Comparison of ENCODE assay signal across 31 mouse cellular contexts in the genomic region with DNA sequence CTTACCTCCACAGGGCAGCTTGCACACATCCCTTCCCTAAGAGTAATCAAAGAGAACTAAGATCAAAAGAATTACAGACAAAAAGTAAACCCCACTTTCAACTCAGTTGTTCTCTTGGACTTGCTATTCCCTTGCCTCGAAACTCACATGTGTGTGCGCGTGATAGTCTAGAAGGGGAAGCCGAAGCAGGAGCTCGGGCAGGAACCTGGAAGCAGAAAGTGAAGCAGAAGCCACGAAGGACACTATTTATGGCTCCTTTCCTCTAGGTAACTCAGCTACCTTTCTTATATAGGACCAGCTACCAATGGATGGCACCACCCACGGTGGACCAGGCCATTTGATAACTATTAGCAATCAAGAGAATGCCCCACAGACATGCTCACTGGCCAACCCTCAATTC. TPM values are rescaled to one million over a fixed set of nuclear protein-coding genes. Genes with fewer than 3 reads are reported as not detected.
DNase-seq lines count a peak whose midpoint lies in the region; ATAC-seq lines count a peak whose summit lies in the region.
"Had no signal": no experiment of that assay in that cellular context is flagged by ENCODE, and none has a peak within 500 bp of the region (broad histone marks: within the 10 kb centered on the region; RNA-seq: fewer than 3 reads in every experiment).

No protein-coding gene starts in this region.

- no peak for ATAC-seq in erythroblast, adult 5-6 weeks (replicated peaks; ENCODE audit: low FRiP score, poor library complexity, severe bottlenecking)
- ATAC-seq in liver, embryonic 13.5 days (ENCODE audit: low read depth), result peak; percentile 16
- peak; percentile 22 for ATAC-seq in liver, embryonic 16.5 days (ENCODE audit: low read depth)
- no peak for ATAC-seq in forebrain, embryonic 12.5 days (ENCODE audit: low FRiP score)
- ATAC-seq: activated CD4-positive, CD25-positive, alpha-beta regulatory T cell, adult 4 months; forebrain, embryonic 14.5 days; forebrain, postnatal 0 days; hindbrain, embryonic 16.5 days had no signal

- 48% methylated on average over 7 of the region's 7 CpGs for WGBS in liver, embryonic 13.5 days (ENCODE audit: insufficient replicate concordance)
- 57% methylated on average over 7 of the region's 7 CpGs for WGBS in liver, embryonic 16.5 days (ENCODE audit: insufficient replicate concordance)
- 92% methylated on average over 7 of the region's 7 CpGs for WGBS in forebrain, embryonic 12.5 days

- peak overlapping the region; percentile 99 for H3K27ac ChIP-seq in liver, embryonic 13.5 days
- peak overlapping the region; percentile 98 for H3K27ac ChIP-seq in liver, embryonic 16.5 days (ENCODE audit: low read length)
- no peak overlapping the region for H3K27ac ChIP-seq in forebrain, embryonic 12.5 days
- H3K27ac ChIP-seq: gastrocnemius, adult 2 months; heart, embryonic 13.5 days; hindbrain, embryonic 10.5 days; hindbrain, embryonic 13.5 days had no signal

- H3K4me3 ChIP-seq in erythroblast, embryonic 14.5 days (replicated peaks), result peak overlapping the region; percentile 52
- peak overlapping the region; percentile 25 for H3K4me3 ChIP-seq in liver, embryonic 13.5 days (replicated peaks)
- H3K4me3 ChIP-seq in liver, embryonic 16.5 days (ENCODE audit: low read depth, low read length), result peak overlapping the region; percentile 23
- no peak overlapping the region for H3K4me3 ChIP-seq in forebrain, embryonic 12.5 days (replicated peaks)
- H3K4me3 ChIP-seq: gastrocnemius, adult 2 months; heart, embryonic 13.5 days; hindbrain, embryonic 10.5 days; hindbrain, embryonic 13.5 days had no signal

- peaks cover 93% of the 10 kb centered on the region for H3K4me1 ChIP-seq in erythroblast, embryonic 14.5 days (ENCODE audit: control insufficient read depth)
- peaks cover 81% of the 10 kb centered on the region for H3K4me1 ChIP-seq in liver, embryonic 13.5 days (replicated peaks)
- peaks cover 44% of the 10 kb centered on the region for H3K4me1 ChIP-seq in liver, embryonic 16.5 days (ENCODE audit: control insufficient read depth, low read depth, low read length)
- no peaks in the 10 kb centered on the region for H3K4me1 ChIP-seq in forebrain, embryonic 12.5 days
- H3K4me1 ChIP-seq: hindbrain, embryonic 10.5 days; hindbrain, embryonic 13.5 days had no signal

- H3K9ac ChIP-seq in liver, embryonic 13.5 days, result peak overlapping the region; percentile 73
- H3K9ac ChIP-seq in liver, embryonic 16.5 days (ENCODE audit: low read depth, low read length), result peak overlapping the region; percentile 44
- H3K9ac ChIP-seq in forebrain, embryonic 12.5 days, result no peak overlapping the region
- H3K9ac ChIP-seq: forebrain, postnatal 0 days; heart, embryonic 13.5 days; hindbrain, embryonic 13.5 days had no signal

- H3K36me3 ChIP-seq in erythroblast, embryonic 14.5 days (ENCODE audit: control insufficient read depth), result peaks cover 43% of the 10 kb centered on the region
- no peaks in the 10 kb centered on the region for H3K36me3 ChIP-seq in liver, embryonic 13.5 days
- H3K36me3 ChIP-seq in liver, embryonic 16.5 days (ENCODE audit: control insufficient read depth, insufficient read depth), result no peaks in the 10 kb centered on the region
- no peaks in the 10 kb centered on the region for H3K36me3 ChIP-seq in forebrain, embryonic 12.5 days (replicated peaks)
- H3K36me3 ChIP-seq: heart, embryonic 13.5 days; hindbrain, embryonic 10.5 days; hindbrain, embryonic 13.5 days had no signal

- H3K9me3 ChIP-seq in erythroblast, embryonic 14.5 days (ENCODE audit: control insufficient read depth, low read length), result no peaks in the 10 kb centered on the region
- no peaks in the 10 kb centered on the region for H3K9me3 ChIP-seq in liver, embryonic 13.5 days (replicated peaks)
- no peaks in the 10 kb centered on the region for H3K9me3 ChIP-seq in liver, embryonic 16.5 days (replicated peaks; ENCODE audit: control insufficient read depth, low read length)
- no peaks in the 10 kb centered on the region for H3K9me3 ChIP-seq in forebrain, embryonic 12.5 days
- H3K9me3 ChIP-seq: heart, embryonic 13.5 days; hindbrain, embryonic 10.5 days; hindbrain, embryonic 13.5 days had no signal

- peak overlapping the region; percentile 60 for H3K4me2 ChIP-seq in liver, embryonic 13.5 days
- peak overlapping the region; percentile 47 for H3K4me2 ChIP-seq in liver, embryonic 16.5 days (ENCODE audit: low read depth, low read length)
- H3K4me2 ChIP-seq in forebrain, embryonic 12.5 days, result no peak overlapping the region
- H3K4me2 ChIP-seq: heart, embryonic 13.5 days; hindbrain, embryonic 13.5 days had no signal

- peak; percentile 70 for DNase-seq in liver
- peak; percentile 20 for DNase-seq in liver, embryonic 13.5 days
- no peak for DNase-seq in lung, postnatal 4 days
- no peak for DNase-seq in layer of hippocampus, adult 9-10 months (ENCODE audit: low spot score)
- DNase-seq: adrenal gland, adult 8-10 months; adrenal gland, postnatal 25 days; cerebellum, adult 11-12 months; cerebellum, adult 8-10 months; cerebellum, postnatal 14 days; forebrain, postnatal 0 days; gastrocnemius, adult 2 months; gastrocnemius, postnatal 14 days; heart, adult 18-20 months had no signal

- no peaks in the 10 kb centered on the region for H3K27me3 ChIP-seq in erythroblast, embryonic 14.5 days (ENCODE audit: control insufficient read depth)
- H3K27me3 ChIP-seq in liver, embryonic 13.5 days, result no peaks in the 10 kb centered on the region
- H3K27me3 ChIP-seq in liver, embryonic 16.5 days (ENCODE audit: control insufficient read depth, insufficient read depth, low read depth, low read length), result no peaks in the 10 kb centered on the region
- no peaks in the 10 kb centered on the region for H3K27me3 ChIP-seq in forebrain, embryonic 12.5 days
- H3K27me3 ChIP-seq: heart, embryonic 13.5 days; hindbrain, embryonic 13.5 days had no signal

RNA-seq across cellular contexts. Expression of a gene that starts 13.5 kb away (rescaled TPM):
- polyA plus RNA-seq in erythroblast, embryonic 14.5 days (2012), result 5.0 and 5.5 TPM in 2 replicates
- 19.9 and 20.0 TPM in 2 replicates for total RNA-seq in erythroblast, adult 5-6 weeks (2015; ENCODE audit: low replicate concordance)
- total RNA-seq in erythroblast, adult 5-6 weeks (2017; ENCODE audit: low replicate concordance), result 13.4 and 20.8 TPM in 2 replicates
- 47.2 and 53.9 TPM in 2 replicates for polyA plus RNA-seq in liver, embryonic 13.5 days (2015; fragmentation: Nextera tagmentation; extraction: Ambion mirVana)
- 39.0 and 44.7 TPM in 2 replicates for polyA plus RNA-seq in liver, embryonic 16.5 days (2015; fragmentation: Nextera tagmentation; extraction: Ambion mirVana)
- polyA plus RNA-seq in forebrain, embryonic 12.5 days (2016; fragmentation: Nextera tagmentation; extraction: Ambion mirVana), result 39.5 and 41.8 TPM in 2 replicates

RNA-seq across cellular contexts. Expression of a gene that starts 54.7 kb away (rescaled TPM):
- not detected in 2 replicates for polyA plus RNA-seq in erythroblast, embryonic 14.5 days (2012)
- not detected in 2 replicates for total RNA-seq in erythroblast, adult 5-6 weeks (2015; ENCODE audit: low replicate concordance)
- not detected in 2 replicates for total RNA-seq in erythroblast, adult 5-6 weeks (2017; ENCODE audit: low replicate concordance)
- polyA plus RNA-seq in liver, embryonic 13.5 days (2015; fragmentation: Nextera tagmentation; extraction: Ambion mirVana), result not detected in 2 replicates
- not detected in 2 replicates for polyA plus RNA-seq in liver, embryonic 16.5 days (2015; fragmentation: Nextera tagmentation; extraction: Ambion mirVana)
- polyA plus RNA-seq in forebrain, embryonic 12.5 days (2016; fragmentation: Nextera tagmentation; extraction: Ambion mirVana), result not detected in 2 replicates
- total RNA-seq: adrenal gland, adult 8-10 months; adrenal gland, postnatal 25 days; ES-E14; forebrain, postnatal 0 days; gastrocnemius, adult 2 months; gastrocnemius, postnatal 14 days; gastrocnemius, postnatal 4 days; heart, adult 18-20 months; heart, postnatal 25 days had no signal
- polyA plus RNA-seq: activated CD4-positive, CD25-positive, alpha-beta regulatory T cell, adult 4 months; brain, embryonic 14.5 days; embryonic facial prominence, embryonic 11.5 days; embryonic facial prominence, embryonic 14.5 days; forebrain, embryonic 14.5 days; forebrain, postnatal 0 days; frontal cortex, adult 2 months; heart, embryonic 13.5 days; heart, embryonic 16.5 days; hindbrain, embryonic 10.5 days; hindbrain, embryonic 13.5 days; hindbrain, embryonic 16.5 days had no signal

RNA-seq across cellular contexts. Expression of a gene that starts 57.5 kb away (rescaled TPM):
- not detected in 2 replicates for polyA plus RNA-seq in erythroblast, embryonic 14.5 days (2012)
- total RNA-seq in erythroblast, adult 5-6 weeks (2015; ENCODE audit: low replicate concordance), result not detected in 2 replicates
- total RNA-seq in erythroblast, adult 5-6 weeks (2017; ENCODE audit: low replicate concordance), result not detected in 2 replicates
- polyA plus RNA-seq in liver, embryonic 13.5 days (2015; fragmentation: Nextera tagmentation; extraction: Ambion mirVana), result 0.25 TPM in 1 of 2 replicates, not detected in the other
- polyA plus RNA-seq in liver, embryonic 16.5 days (2015; fragmentation: Nextera tagmentation; extraction: Ambion mirVana), result 1.2 TPM in 1 of 2 replicates, not detected in the other
- 0.13 and 0.24 TPM in 2 replicates for polyA plus RNA-seq in forebrain, embryonic 12.5 days (2016; fragmentation: Nextera tagmentation; extraction: Ambion mirVana)
- total RNA-seq: adrenal gland, adult 8-10 months; adrenal gland, postnatal 25 days; ES-E14; forebrain, postnatal 0 days; gastrocnemius, adult 2 months; gastrocnemius, postnatal 14 days; gastrocnemius, postnatal 4 days; heart, adult 18-20 months; heart, postnatal 25 days had no signal
- polyA plus RNA-seq: brain, embryonic 14.5 days; embryonic facial prominence, embryonic 11.5 days; forebrain, embryonic 14.5 days; forebrain, postnatal 0 days; frontal cortex, adult 2 months; heart, embryonic 13.5 days; hindbrain, embryonic 13.5 days; hindbrain, embryonic 16.5 days had no signal

Comparison
In these comparisons a context has a peak if more than half of its experiments do, and no peak if none do; other contexts are left out.
1. ATAC-seq: peak in liver, embryonic 13.5 days (single experiment) and liver, embryonic 16.5 days (single experiment); none in erythroblast, adult 5-6 weeks (single experiment) and forebrain, embryonic 12.5 days (single experiment).
2. DNase-seq: peak in liver (single experiment) and liver, embryonic 13.5 days (single experiment); none in lung, postnatal 4 days (0 of 2) and layer of hippocampus, adult 9-10 months (single experiment).